Comparison of ENCODE assay signal across 24 mouse cellular contexts in genomic region chr11:64587034-64587710, GRCm38 (mm10).
DNase-seq lines count a peak whose midpoint lies in the region; ATAC-seq lines count a peak whose summit lies in the region.
"Had no signal": no experiment of that assay in that cellular context is flagged by ENCODE, and none has a peak within 500 bp of the region (broad histone marks: within the 10 kb centered on the region; RNA-seq: fewer than 3 reads in every experiment).

No protein-coding gene starts in this region.

- H3K36me3 ChIP-seq in liver, embryonic 16.5 days (ENCODE audit: control insufficient read depth, insufficient read depth) = no peaks in the 10 kb centered on the region
- no peaks in the 10 kb centered on the region for H3K36me3 ChIP-seq in limb, embryonic 10.5 days
- H3K36me3 ChIP-seq: heart, embryonic 13.5 days; hindbrain, embryonic 13.5 days; kidney, embryonic 15.5 days; limb, embryonic 13.5 days; liver, embryonic 15.5 days; neural tube, embryonic 13.5 days; stomach, embryonic 15.5 days had no signal

- H3K9me3 ChIP-seq in liver, embryonic 16.5 days (replicated peaks; ENCODE audit: control insufficient read depth, low read length) = no peaks in the 10 kb centered on the region
- H3K9me3 ChIP-seq in limb, embryonic 10.5 days (replicated peaks) = no peaks in the 10 kb centered on the region
- H3K9me3 ChIP-seq: heart, embryonic 13.5 days; hindbrain, embryonic 13.5 days; kidney, embryonic 15.5 days; limb, embryonic 13.5 days; liver, embryonic 15.5 days; neural tube, embryonic 13.5 days; stomach, embryonic 15.5 days had no signal

- no peak overlapping the region for H3K4me2 ChIP-seq in liver, embryonic 16.5 days (ENCODE audit: low read depth, low read length)
- H3K4me2 ChIP-seq: heart, embryonic 13.5 days; hindbrain, embryonic 13.5 days; kidney, embryonic 15.5 days; limb, embryonic 13.5 days; liver, embryonic 15.5 days; neural tube, embryonic 13.5 days; stomach, embryonic 15.5 days had no signal

- 0 out of 2 replicates have a peak, but pooled peaks have one; percentile 24 for ATAC-seq in liver, embryonic 16.5 days (ENCODE audit: low read depth)
- ATAC-seq: CD4-positive, CD25-positive, alpha-beta regulatory T cell, adult 4 months; forebrain, embryonic 16.5 days; intestine, postnatal 0 days had no signal

- 53% methylated on average over 7 of the region's 7 CpGs for WGBS in liver, embryonic 16.5 days (ENCODE audit: insufficient replicate concordance)
- WGBS in limb, embryonic 10.5 days = 76% methylated on average over 7 of the region's 7 CpGs

- no peak overlapping the region for H3K27ac ChIP-seq in liver, embryonic 16.5 days (ENCODE audit: low read length)
- peak overlapping the region; percentile 77; the same call in 1 of the 2 replicates for H3K27ac ChIP-seq in limb, embryonic 10.5 days
- H3K27ac ChIP-seq: heart, embryonic 13.5 days; hindbrain, embryonic 13.5 days; kidney, embryonic 15.5 days; limb, embryonic 13.5 days; liver, embryonic 15.5 days; neural tube, embryonic 13.5 days; stomach, embryonic 15.5 days had no signal

- no peaks in the 10 kb centered on the region for H3K27me3 ChIP-seq in liver, embryonic 16.5 days (ENCODE audit: control insufficient read depth, insufficient read depth, low read depth, low read length)
- H3K27me3 ChIP-seq in limb, embryonic 10.5 days (ENCODE audit: low read depth, poor library complexity, severe bottlenecking) = peaks cover 11% of the 10 kb centered on the region; the same call in 1 of the 2 replicates
- H3K27me3 ChIP-seq: hindbrain, embryonic 13.5 days; liver, embryonic 15.5 days; neural tube, embryonic 13.5 days; stomach, embryonic 15.5 days had no signal

- DNase-seq in liver = no peak
- peak; percentile 25 for DNase-seq in Muller cell, postnatal 12 days (ENCODE audit: inconsistent ontology term)
- peak; percentile 55 for DNase-seq in embryo, embryonic 10.5 days (ENCODE audit: low spot score)
- no peak for DNase-seq in limb, embryonic 10.5 days (ENCODE audit: low spot score)
- DNase-seq in urinary bladder, postnatal 36 days (ENCODE audit: low spot score in 2 of 2) = no peak
- DNase-seq in frontal cortex, postnatal 10 days (ENCODE audit: low spot score in 2 of 2) = no peak
- DNase-seq: adrenal gland, postnatal 25 days; cerebellum, adult 11-12 months; cerebellum, adult 9-11 months; gastrocnemius, postnatal 10 days; heart, postnatal 14 days; right cerebral cortex, postnatal 14 days had no signal

- H3K4me1 ChIP-seq in liver, embryonic 16.5 days (ENCODE audit: control insufficient read depth, low read depth, low read length) = no peaks in the 10 kb centered on the region
- peaks cover 40% of the 10 kb centered on the region for H3K4me1 ChIP-seq in limb, embryonic 10.5 days
- H3K4me1 ChIP-seq: liver, embryonic 15.5 days; stomach, embryonic 15.5 days had no signal

- no peak overlapping the region for H3K9ac ChIP-seq in liver, embryonic 16.5 days (ENCODE audit: low read depth, low read length)
- H3K9ac ChIP-seq: heart, embryonic 13.5 days; hindbrain, embryonic 13.5 days; kidney, embryonic 15.5 days; limb, embryonic 13.5 days; liver, embryonic 15.5 days; neural tube, embryonic 13.5 days; stomach, embryonic 15.5 days had no signal

- no peak overlapping the region for H3K4me3 ChIP-seq in liver, embryonic 16.5 days (ENCODE audit: low read depth, low read length)
- no peak overlapping the region for H3K4me3 ChIP-seq in limb, embryonic 10.5 days
- H3K4me3 ChIP-seq: erythroblast, embryonic 14.5 days; heart, embryonic 13.5 days; hindbrain, embryonic 13.5 days; kidney, embryonic 15.5 days; limb, embryonic 13.5 days; liver, embryonic 15.5 days; neural tube, embryonic 13.5 days; stomach, embryonic 15.5 days had no signal

Comparison
In these comparisons a context has a peak if more than half of its experiments do, and no peak if none do; other contexts are left out.
1. DNase-seq: peak in Muller cell, postnatal 12 days (single experiment) and embryo, embryonic 10.5 days (single experiment); none in liver (single experiment), limb, embryonic 10.5 days (single experiment), urinary bladder, postnatal 36 days (0 of 2) and frontal cortex, postnatal 10 days (0 of 2).